Mouse (Mus musculus) urinary bladder, adult 2 months (tissue): ENCODE results near the gene Slc19a3. TPM values are rescaled to one million over a fixed set of nuclear protein-coding genes. Genes with fewer than 3 reads are reported as not detected.
"Not testable (repeated sequence)": the region's sequence is repeated elsewhere in the genome, so short reads cannot be mapped to it uniquely, and the experiment has no call there.

Experiments used
- DNase-seq: peaks from one replicate; pipeline ENCODE4 v3.0.0; 2022; ENCODE audit warnings: low spot score
- polyA plus RNA-seq: library from polyadenylated mRNA; depleted of rRNA; stranded (reverse); fragments of >200 nt; gene quantifications from 2 replicates; pipeline ENCODE4 v1.2.3, GENCODE M21; 2012; rRNA removed

The Slc19a3 gene
- polyA plus RNA-seq, 1 experiment: 3.2 TPM

GRCm38 (mm10) chr1:83007471-83007870 is 30.8 kb downstream of the Slc19a3 start:
- no peak for DNase-seq

GRCm38 (mm10) chr1:83006218-83007179 is 31.7 kb downstream of the Slc19a3 start:
- DNase-seq: no peak

GRCm38 (mm10) chr1:83000306-83000705 is 37.9 kb downstream of the Slc19a3 start, which contains the start of gene Gm47959:
Gene Gm47959 (plus strand): TSS chr1:83000548.
- DNase-seq: not testable (repeated sequence)

GRCm38 (mm10) chr1:82993947-82994346 is 44.3 kb downstream of the Slc19a3 start:
- no peak for DNase-seq

- DNase-seq: no peak
Measured at GRCm38 (mm10) chr1:82992093-82992492, 46.2 kb downstream of the Slc19a3 start.

- no peak for DNase-seq
Measured at GRCm38 (mm10) chr1:82991596-82991995, 46.7 kb downstream of the Slc19a3 start.

DNA sequence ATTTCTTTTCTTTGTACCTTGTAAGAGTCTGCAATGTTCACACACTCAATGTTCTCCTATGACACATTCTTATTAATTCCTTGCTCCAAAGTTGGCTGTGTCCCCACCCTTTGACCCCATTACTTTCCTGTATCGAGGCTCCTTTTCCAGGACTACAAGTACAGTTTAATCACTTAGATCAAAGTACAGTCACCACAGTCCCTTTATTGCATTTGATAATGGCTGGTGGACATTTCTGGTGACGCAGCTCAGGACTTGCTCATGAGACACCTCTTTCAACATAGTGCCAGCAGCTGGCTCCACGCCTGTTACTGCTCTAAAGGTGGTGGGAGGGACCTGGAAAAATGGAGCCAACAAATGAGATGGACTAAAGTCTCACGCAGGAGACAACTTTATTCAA is 47.2 kb downstream of the Slc19a3 start:
- no peak for DNase-seq

DNA sequence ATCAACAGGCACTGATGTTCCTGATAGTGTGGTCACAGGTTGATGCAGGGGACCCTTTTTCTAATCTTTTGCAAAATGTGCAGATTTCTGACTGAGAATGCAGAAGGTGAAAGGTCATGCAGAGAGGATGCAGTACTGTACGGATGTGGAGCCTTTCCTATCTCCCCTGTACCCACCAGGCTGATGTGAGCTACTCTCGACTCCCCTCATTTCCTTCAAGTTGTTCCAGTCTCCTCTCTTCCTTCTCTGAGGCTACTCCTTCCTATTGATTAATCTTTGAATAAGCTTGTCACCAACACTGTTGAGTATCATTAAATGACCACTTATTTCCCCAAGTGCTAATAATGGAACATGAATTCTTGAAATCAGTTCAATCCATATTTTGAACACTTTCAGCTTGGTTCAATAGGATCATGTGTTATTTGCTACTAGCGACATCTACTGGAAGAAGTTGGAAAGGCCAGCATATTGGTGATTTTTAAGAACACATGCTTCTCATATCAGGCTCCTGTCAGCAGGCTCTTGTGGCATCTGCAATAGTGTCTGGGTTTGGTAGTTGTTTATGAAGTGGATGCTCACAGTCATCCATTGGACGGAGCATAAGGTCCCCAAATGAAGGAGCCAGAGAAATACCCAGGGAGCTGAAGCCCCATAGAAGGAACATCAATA is 50.6 kb downstream of the Slc19a3 start:
- DNase-seq: no peak

DNA sequence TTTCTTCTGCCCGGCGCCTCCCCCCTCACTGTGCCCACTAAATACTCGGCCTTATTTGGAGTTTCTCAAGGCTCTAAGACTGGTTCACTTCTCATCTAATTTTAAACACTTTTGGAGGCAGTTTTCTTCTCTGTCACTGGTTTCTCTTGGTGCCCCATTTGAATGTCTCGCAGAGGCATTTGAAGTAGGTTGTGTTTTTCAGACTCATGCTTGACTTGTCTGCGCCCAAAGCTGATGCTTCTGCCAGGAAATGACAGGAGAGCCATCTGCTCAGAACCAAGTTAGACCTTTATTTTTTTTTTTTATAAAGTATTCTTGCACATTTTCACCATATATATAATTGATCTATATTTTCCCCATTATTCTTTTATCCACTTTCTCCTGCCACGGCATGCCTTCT is 51.5 kb downstream of the Slc19a3 start:
- no peak for DNase-seq

GRCm38 (mm10) chr1:82977840-82978239 is 60.4 kb downstream of the Slc19a3 start:
- DNase-seq: no peak

DNA sequence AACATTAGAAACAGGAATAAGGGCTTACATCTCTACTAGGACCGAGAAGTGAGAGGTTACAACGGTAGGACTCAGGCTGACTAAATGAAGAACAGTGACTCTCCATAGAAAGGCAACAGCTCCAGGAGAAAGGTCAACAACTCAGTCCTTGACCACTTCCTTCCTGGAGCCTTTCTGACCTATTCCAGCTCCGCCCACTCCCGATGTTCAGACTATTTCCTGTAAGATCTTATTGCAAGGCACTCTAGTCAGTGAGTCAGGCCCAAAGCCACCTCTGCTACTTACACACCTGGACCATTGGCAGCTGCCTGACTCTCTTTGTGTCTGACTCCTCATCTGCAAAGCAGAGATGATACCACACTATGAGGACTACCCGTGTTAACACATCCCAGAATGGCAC is 62.5 kb downstream of the Slc19a3 start:
- DNase-seq: no peak

GRCm38 (mm10) chr1:82974342-82974741 is 63.9 kb downstream of the Slc19a3 start:
- no peak for DNase-seq

DNA sequence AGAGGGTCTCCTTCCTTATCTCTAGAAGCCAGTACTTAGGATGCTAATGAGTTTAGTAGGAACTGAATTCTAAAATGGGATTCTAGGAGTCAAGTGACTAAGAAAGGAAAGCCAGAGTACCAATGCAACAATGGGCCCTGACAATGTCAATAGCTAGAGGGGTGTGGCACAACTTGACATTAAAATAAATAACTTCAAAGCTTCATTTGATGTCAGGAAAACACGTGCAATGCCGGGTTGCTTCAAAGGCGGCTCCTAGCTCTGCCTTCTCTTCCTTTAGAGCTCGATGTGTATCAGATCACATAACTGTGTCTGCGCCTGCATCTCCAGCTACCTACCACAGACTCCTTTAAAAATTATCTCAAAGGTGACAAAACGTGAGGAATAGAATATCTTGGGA is 64.3 kb downstream of the Slc19a3 start:
- DNase-seq: no peak

DNA sequence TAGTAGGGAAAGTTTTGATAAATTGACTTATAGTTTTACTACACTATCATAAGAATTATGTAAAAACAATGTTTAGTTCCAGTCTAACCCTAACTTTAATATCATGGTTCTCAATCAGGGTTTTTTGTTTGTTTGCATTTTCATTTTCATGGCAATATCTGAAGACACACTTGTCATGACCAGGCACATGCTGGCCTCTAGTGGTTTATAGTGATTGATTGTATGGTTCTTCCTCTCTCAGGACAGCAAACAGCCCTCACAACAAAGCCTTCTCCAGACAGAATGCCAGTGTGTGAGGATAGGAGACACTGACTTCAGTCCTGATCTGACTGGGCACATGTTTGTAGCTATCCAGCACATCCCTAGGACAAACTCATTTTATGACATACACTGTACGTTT is 65.0 kb downstream of the Slc19a3 start:
- DNase-seq: no peak

DNA sequence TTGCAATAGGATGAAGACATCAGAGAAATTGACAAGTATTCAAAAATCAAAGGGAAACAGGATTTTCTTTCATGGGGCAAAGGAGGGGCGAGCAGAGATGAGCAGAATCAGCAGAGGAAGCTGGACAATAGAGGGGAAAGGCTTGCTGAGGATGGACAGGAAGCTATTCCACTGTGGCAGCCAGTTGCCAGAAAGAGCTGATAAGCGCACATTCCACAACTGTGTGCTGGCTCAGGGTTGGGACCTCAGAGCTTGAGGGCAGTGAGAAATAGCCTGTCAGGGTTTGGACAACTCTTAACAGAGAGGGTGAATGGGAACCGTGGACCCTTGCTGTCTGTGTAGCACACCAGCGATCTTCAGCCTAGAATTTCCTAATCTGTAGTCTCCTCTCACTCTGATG is 66.2 kb downstream of the Slc19a3 start:
- DNase-seq: no peak

DNA sequence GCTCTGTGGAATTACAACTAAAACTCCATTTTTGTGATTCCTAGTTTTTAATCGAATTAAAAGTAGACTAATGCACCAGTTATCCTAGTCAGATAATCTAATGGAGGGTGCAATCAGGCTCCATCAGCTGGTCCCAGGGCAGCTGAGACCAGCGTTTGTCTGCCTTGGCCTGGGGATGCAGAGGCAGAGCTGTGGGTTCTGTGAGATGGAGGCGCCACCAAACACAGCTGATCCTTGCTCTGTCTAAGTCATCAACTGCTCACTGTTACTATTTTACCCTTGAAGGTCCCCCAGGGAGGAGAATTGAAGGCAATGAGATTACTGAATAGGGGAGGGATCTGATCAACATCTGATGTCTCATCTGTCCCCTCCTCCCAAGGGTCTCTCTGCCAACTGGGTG is 71.8 kb downstream of the Slc19a3 start:
- no peak for DNase-seq

Other genes starting within 250 kb of the Slc19a3 start
- gene Agfg1, start 199.0 kb downstream of the Slc19a3 start, polyA plus RNA-seq: 30.5 TPM in 2 replicates
- gene A030005L19Rik, start 125.1 kb downstream of the Slc19a3 start, polyA plus RNA-seq: 1.1 and 1.7 TPM in 2 replicates
- not detected in 2 replicates for gene A030014E15Rik, start 113.5 kb downstream of the Slc19a3 start, polyA plus RNA-seq
- gene Gm6217, start 107.0 kb downstream of the Slc19a3 start, polyA plus RNA-seq: not detected in 2 replicates
- not detected in 2 replicates for gene A030003K21Rik, start 95.1 kb downstream of the Slc19a3 start, polyA plus RNA-seq
- gene Gm7544, start 82.4 kb downstream of the Slc19a3 start, polyA plus RNA-seq: not detected in 2 replicates
- gene Gm47955, start 78.2 kb downstream of the Slc19a3 start, polyA plus RNA-seq: not detected in 2 replicates
- not detected in 2 replicates for gene Gm47959, start 37.9 kb downstream of the Slc19a3 start, polyA plus RNA-seq
- not detected in 2 replicates for gene Krtap28-10, start 4.0 kb upstream of the Slc19a3 start, polyA plus RNA-seq
- not detected in 2 replicates for gene Gm47969, start 6.5 kb upstream of the Slc19a3 start, polyA plus RNA-seq
- not detected in 2 replicates for gene A030005K14Rik, start 20.9 kb upstream of the Slc19a3 start, polyA plus RNA-seq
- not detected in 2 replicates for gene Krtap28-13, start 22.5 kb upstream of the Slc19a3 start, polyA plus RNA-seq
- not detected in 2 replicates for gene Ccl20, start 78.3 kb upstream of the Slc19a3 start, polyA plus RNA-seq
- 2.5 and 4.4 TPM in 2 replicates for gene Daw1, start 121.3 kb upstream of the Slc19a3 start, polyA plus RNA-seq